Mouse (Mus musculus) naive thymus-derived CD4-positive, alpha-beta T cell, adult 2 months (primary cell): ENCODE measurements around the gene Psap.
A peak's percentile ranks its signal among the peaks of the same experiment; 100 is the strongest.

Experiments used
- DNase-seq: peaks from one replicate; pipeline ENCODE4 v3.0.0-alpha.2; 2011; ENCODE audit warnings: low read depth

The Psap gene

GRCm38 (mm10) chr10:60263351-60263750 lies 14.1 kb upstream of the Psap start:
- DNase-seq, result no peak

DNA sequence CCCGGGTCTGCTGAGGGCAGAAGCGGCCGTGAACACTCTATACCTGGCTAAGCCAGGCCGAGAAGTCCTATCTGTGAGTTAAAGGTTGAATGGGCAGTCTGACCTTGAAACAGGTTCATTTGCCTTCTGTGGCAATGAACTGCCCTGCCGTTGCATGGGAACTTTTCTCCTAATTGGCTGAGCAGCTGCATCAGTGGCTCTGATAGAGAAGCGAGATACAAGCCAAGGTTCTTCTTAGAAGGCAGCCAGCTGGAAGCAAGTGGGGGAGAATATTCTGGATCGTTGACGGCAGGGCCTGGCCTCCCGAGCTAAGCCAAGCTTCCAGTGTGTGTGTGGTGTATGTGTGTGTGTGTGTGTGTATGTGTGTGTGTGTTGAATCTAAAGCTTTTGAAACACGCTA lies 12.2 kb upstream of the Psap start:
- no peak for DNase-seq

DNA sequence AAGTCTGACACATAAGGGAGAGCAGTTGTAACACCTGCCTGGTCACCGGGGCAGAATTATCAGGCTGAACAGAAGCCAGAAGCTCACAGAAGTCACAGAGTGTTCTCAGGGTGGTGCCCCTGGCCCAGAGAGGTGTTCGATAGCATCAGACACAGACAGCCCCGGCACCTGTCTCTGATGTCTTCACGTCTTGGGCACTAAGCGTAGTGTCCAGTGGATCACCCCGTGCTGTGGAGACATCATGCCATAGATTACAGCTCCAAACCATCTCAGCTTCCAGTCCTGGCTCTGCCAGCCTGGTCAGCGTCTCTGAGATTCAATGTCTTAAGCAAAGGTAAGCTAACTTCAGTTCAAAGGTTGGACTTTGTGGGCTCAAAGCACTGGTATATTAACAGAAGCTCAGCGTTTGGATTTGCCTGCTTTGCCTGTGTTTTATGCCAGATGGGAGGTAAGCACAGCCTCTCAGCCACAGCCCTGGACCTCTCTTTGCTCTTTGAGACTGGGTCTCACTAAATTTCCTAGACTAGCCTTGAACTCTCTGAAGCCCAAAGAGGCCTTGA lies 10.5 kb upstream of the Psap start:
- DNase-seq, result no peak

GRCm38 (mm10) chr10:60268738-60269137 lies 8.7 kb upstream of the Psap start:
- no peak for DNase-seq

- no peak for DNase-seq
These were observed 8.0 kb upstream of the Psap start for GRCm38 (mm10) chr10:60269141-60270064.

GRCm38 (mm10) chr10:60271015-60271414 lies 6.4 kb upstream of the Psap start:
- DNase-seq, result no peak

DNA sequence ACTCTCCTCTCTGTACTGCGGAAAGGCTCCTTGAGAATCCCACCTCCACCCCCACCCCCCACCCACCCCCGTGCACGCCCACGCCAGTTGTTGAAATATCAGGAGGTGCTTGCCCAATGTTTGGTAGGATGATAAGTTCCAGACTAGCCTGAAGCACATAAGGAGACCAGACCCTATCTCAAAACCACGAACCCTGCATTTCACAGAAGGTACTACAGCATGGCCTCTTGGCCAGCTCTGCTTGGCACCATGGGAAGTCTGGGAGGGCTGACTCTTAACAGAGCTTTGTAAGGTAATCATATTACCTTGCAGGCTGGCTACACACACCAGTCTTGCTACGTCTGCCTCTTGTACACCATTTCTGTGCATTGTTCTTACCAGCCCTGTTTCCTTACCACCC lies 5.2 kb upstream of the Psap start:
- DNase-seq, result no peak

DNA sequence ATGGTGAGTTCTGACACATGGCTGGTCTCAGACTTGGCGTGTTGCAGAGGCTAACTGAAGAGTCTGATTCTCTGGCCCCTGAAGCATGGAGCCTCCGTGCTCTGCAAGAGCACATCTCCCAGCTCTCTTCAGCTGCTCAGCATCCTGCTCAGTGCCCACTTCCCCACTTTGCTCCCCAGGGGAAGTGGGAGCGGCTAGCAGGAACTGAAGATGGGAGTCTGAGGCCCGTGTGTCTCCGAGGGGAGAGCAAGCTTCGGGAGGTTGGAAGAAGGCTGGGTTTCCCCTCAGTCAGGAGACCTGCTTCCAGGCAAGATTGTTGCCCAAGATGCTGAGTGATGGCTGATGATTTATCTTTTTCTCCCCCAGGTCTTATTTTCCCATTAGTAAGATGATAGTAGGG lies 4.0 kb upstream of the Psap start:
- DNase-seq, result no peak

- no peak for DNase-seq
These were observed 576 bp downstream of the Psap start for GRCm38 (mm10) chr10:60278006-60278399.

DNA sequence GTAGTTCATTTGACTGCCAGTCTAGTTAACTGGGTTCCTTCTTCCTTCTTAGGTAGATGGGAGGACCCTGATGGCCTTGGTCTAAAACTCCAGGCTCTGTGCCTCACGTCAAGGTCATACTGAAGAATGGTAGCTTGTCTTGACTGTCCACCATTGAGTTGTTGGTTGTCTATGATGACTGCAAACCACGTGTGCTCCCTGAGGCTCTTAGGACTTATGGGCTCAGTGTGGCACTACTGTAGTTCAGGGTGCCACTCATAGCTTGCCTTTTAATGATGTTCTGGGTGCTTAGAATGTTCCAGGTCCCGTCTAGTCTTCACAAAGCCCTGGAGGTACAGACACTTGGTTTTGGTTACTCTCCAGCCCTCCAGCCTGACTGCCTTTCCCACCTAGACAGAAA lies 1.4 kb downstream of the Psap start:
- DNase-seq, result no peak

DNA sequence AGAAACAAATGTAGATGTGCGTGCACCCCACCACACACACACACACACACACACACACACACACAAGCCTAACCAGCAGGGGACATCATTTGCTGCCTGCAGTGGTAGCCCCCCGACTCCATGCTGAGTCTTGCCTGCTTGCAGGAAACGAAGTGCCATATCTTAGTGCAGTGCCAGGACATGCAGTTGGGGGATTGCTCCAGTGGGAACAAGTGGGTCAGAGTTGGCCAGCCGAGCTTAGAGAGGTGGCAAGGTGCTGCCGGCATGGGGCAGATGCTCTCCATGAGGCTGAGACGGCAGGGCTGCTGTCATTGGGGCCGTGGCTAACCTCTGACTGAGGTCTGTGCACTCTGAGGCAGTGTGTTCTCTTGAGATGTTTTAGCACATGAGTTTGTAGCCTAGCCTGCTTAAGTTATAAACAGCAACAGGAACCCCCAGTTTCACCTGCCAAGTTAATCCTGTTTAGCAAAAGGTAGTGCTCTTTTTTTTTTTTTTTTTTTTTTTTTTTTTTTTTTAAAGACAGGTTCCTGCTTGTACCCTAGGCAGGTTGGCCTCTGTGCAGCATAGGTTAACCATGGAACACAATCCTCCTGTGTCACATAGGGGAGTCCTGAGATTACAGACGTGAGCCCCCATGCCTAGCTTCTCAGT lies 2.0 kb downstream of the Psap start:
- peak; percentile 42 for DNase-seq

DNA sequence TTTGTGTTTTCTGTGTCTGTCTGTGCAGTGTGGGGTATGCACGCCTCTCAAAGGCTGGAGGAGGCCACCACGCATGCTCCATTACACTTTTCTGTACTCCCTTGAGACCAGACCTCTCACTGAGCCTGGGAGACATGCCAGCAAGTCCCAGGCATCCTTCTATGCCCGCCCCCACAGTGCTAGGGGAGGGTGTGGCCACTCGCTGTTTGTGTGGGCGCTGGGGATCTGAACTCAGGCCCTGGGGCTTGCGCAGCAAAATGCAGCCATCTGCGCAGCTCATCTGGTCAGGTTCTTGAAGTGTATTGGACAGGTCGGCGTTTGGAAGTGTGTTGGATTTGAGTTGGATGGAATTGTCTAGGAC lies 2.5 kb downstream of the Psap start:
- peak; percentile 29 for DNase-seq

DNA sequence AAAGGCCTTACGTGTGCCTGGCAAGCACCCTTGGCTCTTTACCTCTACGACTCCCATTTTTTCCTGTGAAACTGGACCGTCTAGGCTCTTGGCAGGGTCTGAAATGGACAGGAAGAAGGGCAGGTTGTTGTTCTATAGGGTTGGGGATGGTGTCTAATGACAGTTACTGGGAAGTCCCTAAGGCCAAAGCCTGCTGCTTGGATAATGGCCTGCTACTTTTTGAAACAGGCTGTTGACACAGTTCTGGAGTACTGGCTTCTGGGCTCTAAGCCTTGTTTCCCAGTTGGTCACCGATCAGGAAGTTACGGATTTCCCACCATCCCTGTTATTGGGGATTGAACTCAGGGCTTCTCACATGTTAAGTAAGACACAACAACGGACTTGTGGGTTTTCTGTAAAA lies 2.9 kb downstream of the Psap start:
- DNase-seq, result no peak

GRCm38 (mm10) chr10:60281571-60282050 lies 4.2 kb downstream of the Psap start:
- no peak for DNase-seq

DNA sequence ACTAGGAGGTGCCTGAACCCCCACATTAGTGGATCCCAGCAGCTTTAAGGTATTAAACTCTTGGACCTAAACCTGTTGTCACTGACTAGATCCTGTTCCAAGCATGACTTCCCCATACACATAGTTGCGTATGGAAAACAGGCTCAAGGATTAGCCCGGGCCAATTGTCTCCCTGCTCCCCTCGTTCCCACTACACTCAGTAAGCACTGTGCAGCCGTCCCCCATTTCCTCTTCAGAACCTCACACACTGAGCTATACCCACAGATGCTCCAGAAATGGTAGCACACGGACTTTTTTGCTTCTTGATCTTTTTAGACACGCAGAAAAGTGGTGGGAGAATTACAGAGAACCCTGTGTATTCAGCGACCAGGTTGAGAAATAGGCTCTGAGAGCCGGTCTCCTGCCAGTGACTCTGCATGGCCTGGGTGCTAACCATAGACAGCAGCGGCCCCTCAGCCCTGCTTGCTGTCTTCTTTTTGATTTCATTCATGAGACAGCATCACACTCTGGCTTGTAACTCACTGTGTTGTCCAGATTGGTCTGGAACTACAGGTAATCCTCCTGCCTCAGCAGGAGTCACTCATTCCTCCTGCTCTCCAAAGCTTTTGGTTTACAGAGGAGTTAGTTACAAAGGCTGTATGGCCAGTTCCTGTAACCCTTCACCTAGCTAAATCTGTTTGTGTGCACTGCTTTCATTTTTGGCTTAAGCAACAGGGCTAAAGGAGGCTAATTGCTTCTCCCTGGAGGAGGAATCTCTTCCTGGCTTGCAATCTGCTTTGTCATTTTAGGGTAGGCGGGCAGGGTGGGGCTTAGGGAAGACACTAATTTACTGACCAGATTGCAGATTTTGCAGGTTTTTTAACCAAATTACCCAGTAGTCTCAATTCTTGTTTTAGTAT lies 4.9 kb downstream of the Psap start:
- peak; percentile 46 for DNase-seq

DNA sequence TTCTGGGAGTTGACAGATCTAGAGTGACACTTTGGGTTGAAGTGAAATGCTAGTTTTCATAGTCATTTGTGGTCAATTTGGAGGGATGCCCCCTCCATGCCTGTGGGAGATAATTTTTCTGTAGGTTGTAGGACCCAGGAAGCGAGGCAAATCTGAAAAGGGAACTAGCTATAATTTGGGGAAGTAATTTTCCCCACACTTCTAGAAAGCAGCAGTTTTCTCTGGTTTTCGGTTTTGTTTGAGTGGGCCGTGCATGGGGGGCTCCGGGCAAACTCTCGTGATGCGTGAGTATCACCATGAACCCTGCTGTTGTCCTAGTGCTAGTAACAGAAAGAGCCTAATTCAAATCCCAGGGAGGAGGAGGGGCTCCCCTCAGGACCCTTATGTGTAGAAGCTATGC lies 6.8 kb downstream of the Psap start:
- no peak for DNase-seq

DNA sequence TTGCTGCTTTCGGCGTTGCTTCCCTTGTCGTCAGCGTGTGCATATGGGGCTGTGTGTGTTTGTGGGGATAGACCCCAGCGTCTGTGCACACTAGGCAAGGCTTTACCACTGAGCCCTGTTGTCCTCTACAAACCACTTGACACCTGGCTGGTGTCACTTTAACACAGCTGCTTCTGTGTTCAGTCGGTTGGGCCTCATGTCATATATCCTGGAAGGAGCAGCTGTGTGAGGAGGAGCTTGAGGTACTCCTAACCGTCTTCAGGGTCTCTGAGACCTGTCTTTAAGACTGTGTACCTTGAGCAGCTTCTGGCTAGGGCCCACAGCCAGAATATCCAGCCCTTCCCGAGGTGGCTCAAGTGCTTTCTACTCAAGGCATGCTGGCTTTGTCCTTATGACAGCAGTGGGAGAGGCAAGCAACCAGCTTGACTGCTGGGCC lies 7.3 kb downstream of the Psap start:
- peak; percentile 48 for DNase-seq

- no peak for DNase-seq
These were observed 7.8 kb downstream of the Psap start for GRCm38 (mm10) chr10:60285183-60285582.

DNA sequence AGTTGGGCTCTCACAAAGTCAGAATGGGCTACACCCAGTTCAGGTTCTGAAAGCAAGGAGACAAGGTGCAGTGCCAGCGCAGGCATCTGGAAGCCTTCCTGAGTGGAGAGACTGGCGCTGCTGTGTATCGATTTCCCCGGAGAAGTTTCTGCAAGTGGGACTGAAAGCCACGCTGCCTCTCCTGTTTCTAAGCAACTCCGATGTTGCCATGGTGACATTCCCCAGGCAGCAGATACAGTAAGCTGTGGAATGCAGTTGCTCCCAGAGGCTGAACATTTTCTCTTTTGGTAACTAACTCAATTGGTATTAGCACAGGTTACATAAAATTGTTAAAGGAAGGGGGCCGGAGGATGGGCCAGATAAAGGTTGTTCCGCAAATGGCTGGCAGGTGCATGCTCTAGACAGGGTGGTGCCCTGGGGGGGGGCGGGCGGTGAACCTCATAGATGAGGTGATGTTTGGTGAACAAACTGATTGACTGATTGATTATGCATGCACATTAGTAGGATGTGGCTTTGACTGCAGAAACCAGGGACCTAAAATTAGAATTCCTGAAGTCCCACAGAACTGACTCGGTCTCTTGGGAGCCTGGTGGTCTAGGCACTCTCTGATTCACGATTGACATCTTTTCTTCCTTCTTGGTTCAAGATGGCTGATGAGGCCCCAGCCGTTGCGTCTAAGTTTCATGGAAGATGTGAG lies 8.4 kb downstream of the Psap start:
- no peak for DNase-seq

GRCm38 (mm10) chr10:60286546-60286945 lies 9.1 kb downstream of the Psap start:
- no peak for DNase-seq

DNA sequence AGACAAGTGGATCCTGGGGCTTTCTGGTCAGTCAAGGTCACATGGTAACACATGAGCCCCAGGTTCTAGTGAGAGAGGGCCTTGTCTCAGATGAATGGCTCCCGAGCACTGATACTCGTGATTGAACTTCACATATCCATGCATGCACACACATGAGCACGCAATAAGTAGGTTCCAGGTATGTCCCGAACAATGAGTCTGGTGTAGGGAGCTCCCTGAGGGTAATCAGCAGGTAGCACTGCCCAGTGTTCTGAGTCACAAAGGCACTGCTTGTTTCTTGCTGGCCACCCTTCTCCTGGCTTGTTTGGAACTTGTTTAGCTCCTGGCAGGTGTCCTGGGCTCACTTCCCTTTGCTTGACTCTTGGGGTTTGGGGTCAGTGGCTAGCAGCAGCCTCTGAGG lies 9.7 kb downstream of the Psap start:
- no peak for DNase-seq
